Mouse (Mus musculus) bone marrow, adult 2 months (tissue): Measurements from ENCODE around the gene Lpin2.

Experiments
- CTCF ChIP-seq: fragments of 200-500 bp; IDR thresholded peaks from 2 replicates; pipeline ENCODE4 v1.5.1; 2011; ENCODE audit warnings: low read length, control low read depth; ENCODE audit not compliant: control insufficient read depth, insufficient read depth
- POLR2A ChIP-seq: fragments of 200-500 bp; IDR thresholded peaks from 2 replicates; pipeline ENCODE4 v1.6.1; 2011; ENCODE audit warnings: low read depth, mild to moderate bottlenecking, control low read depth, low read length, borderline replicate concordance; ENCODE audit not compliant: control insufficient read depth

DNA sequence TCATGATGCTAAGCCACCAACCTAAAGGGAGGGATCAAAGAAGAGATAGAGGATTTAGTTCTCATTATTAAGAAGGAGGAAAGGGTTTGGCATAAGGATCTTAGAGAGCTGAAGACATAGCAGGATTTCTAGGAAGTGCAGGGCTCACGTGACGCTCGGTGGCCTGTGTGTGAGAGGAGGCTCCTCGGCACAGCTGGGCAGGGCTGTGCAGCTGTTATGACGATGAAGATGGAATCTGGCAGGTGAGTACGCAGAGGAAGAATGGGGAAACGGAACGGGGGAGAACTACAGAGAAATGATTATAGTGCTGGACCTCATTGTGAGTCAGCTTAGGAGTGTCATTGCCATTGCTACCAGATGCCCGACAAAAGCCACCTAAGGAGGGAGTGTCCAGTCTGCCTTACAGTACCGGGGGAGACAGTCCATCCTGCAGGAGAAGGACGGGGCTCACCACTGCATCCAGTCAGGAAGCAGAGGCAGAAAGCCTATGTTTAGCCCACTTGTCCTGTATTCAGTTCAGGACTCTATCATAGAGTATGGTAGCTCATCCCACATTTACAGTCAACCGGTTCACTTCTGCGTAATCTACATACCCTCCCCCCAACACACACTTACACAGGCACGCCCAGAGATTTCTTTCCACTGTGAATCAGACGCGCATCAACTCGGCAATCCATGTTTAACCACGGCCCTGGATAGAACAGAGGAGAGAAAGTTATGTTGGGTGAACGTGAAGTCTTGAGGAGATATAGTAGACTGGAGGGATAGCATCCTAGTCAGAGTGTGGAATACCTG lies 37.8 kb upstream of the Lpin2 start:
- no peak for TF ChIP-seq POLR2A
- TF ChIP-seq CTCF, result no peak
